Mouse (Mus musculus): Measurements from ENCODE around the gene Tmcc3. TPM values are rescaled to one million over a fixed set of nuclear protein-coding genes. Genes with fewer than 3 reads are reported as not detected.
A peak's percentile ranks its signal among the peaks of the same experiment; 100 is the strongest.

The Tmcc3 gene
- total and polyA plus RNA-seq, 3 experiments = 11.3 to 30.1 (median 23.1) TPM

DNA sequence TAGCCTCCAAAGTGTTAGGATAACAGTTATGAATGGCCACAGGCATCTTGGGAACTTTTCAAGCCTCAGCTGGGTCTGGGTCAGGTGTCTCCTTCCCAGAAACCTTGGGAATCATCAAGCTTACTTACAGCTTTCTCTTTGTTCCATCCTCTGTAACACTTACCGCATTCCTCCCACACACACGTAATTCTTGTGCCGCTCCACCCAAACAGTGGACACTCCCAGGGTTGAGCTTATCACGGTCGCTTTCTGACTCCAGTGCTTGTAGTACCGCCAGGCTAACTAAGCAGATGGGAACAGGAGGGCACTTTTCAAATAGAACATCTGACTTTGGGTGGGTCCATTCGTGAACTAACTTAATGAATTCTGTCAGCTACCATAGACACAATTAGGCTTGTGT, 249.6 kb downstream of the Tmcc3 start:
- Histone ChIP-seq H3K4me3 (replicated peaks in 1 of 3; ENCODE audit: low read depth in 2 of 3, low read length in 2 of 3, poor library complexity in 1 of 3) (no peak overlapping the region), H3K4me2 (ENCODE audit: insufficient read depth, low read depth, poor library complexity, severe bottlenecking) (no peak overlapping the region), H3K27me3 (replicated peaks) (no peaks in the 10 kb centered on the region), H3K36me3 (replicated peaks in 1 of 2; ENCODE audit: control insufficient read depth in 1 of 2, insufficient read depth in 1 of 2, low read length in 1 of 2) (peaks cover 27 to 49% of the 10 kb centered on the region in 2 experiments), H3K27ac (ENCODE audit: insufficient read depth, low read depth) (no peak overlapping the region), H3K9ac (ENCODE audit: insufficient read depth, low read depth) (no peak overlapping the region), H3K79me2 (replicated peaks; ENCODE audit: control insufficient read depth, extremely low read depth, insufficient read depth, poor library complexity, severe bottlenecking) (no peaks in the 10 kb centered on the region; the same call in 1 of the 2 replicates), H3K4me1 (ENCODE audit: control insufficient read depth in 1 of 2, insufficient read depth in 2 of 2) (no peaks in the 10 kb centered on the region), H3K9me3 (replicated peaks; ENCODE audit: low read length) (no peaks in the 10 kb centered on the region)
- dilution Hi-C loops (cut with MboI; ENCODE audit: extremely low pct_ligation_motif_present, extremely low pct_unique_long_range_greater_than_20kb, low sequenced_read_pairs) (no loop called here), in situ Hi-C loops (cut with MboI; ENCODE audit: low pct_ligation_motif_present, low pct_unique_long_range_greater_than_20kb, low sequenced_read_pairs) (no loop called here)
- TF ChIP-seq JUND (conservative IDR thresholded peaks at IDR 0.05; ENCODE audit: low read depth, low read length) (no peak), ELF1 (IDR thresholded peaks at IDR 0.05; ENCODE audit: low read depth, low read length) (no peak), ZNF384 (IDR thresholded peaks at IDR 0.05; ENCODE audit: low read depth, low read length) (no peak), PAX5 (IDR thresholded peaks at IDR 0.05; ENCODE audit: low read length) (no peak), MXI1 (IDR thresholded peaks at IDR 0.05; ENCODE audit: low read depth, low read length) (no peak)
- DNase-seq (ENCODE audit: extremely low read depth) = no peak

DNA sequence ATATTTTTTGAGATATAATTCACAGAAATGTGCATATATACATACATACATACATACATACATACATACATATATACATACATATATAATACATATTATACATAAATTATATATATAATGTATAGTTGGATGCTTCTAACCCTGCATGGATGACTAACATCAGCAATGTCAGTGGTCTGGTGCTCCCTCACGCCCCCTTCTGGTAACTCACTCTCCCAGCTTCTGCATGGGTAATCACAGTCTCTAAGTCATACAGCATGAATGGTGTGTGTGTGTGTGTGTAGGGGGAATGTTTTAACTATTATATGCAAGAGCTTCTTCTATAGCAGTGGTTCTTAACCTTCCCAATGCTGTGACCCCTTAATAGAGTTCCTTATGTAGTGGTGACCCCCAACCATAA, 250.4 kb downstream of the Tmcc3 start:
- no peaks in the 10 kb centered on the region for H3K4me1 ChIP-seq (ENCODE audit: control insufficient read depth in 1 of 2, insufficient read depth in 2 of 2)
- DNase-seq (ENCODE audit: extremely low read depth) = peak; percentile 34
- dilution Hi-C loops (cut with MboI; ENCODE audit: extremely low pct_ligation_motif_present, extremely low pct_unique_long_range_greater_than_20kb, low sequenced_read_pairs) (no loop called here), in situ Hi-C loops (cut with MboI; ENCODE audit: low pct_ligation_motif_present, low pct_unique_long_range_greater_than_20kb, low sequenced_read_pairs) (no loop called here)
- H3K27me3 ChIP-seq (replicated peaks) = no peaks in the 10 kb centered on the region
- H3K4me3 ChIP-seq (replicated peaks in 1 of 3; ENCODE audit: low read depth in 2 of 3, low read length in 2 of 3, poor library complexity in 1 of 3) = no peak overlapping the region
- H3K27ac ChIP-seq (ENCODE audit: insufficient read depth, low read depth) = no peak overlapping the region
- H3K9me3 ChIP-seq (replicated peaks; ENCODE audit: low read length) = no peaks in the 10 kb centered on the region
- H3K9ac ChIP-seq (ENCODE audit: insufficient read depth, low read depth) = no peak overlapping the region
- no peak overlapping the region for H3K4me2 ChIP-seq (ENCODE audit: insufficient read depth, low read depth, poor library complexity, severe bottlenecking)
- peaks cover 31 to 50% of the 10 kb centered on the region in 2 experiments for H3K36me3 ChIP-seq (replicated peaks in 1 of 2; ENCODE audit: control insufficient read depth in 1 of 2, insufficient read depth in 1 of 2, low read length in 1 of 2)
- no peaks in the 10 kb centered on the region; the same call in 1 of the 2 replicates for H3K79me2 ChIP-seq (replicated peaks; ENCODE audit: control insufficient read depth, extremely low read depth, insufficient read depth, poor library complexity, severe bottlenecking)
- TF ChIP-seq CTCF (conservative IDR thresholded peaks at IDR 0.05 in 1 of 2, IDR thresholded peaks at IDR 0.05 in 1 of 2; ENCODE audit: low read depth in 2 of 2, low read length in 2 of 2) = peak; percentile 11 to 59; a peak in 2 of 4 replicates
- TF ChIP-seq HCFC1 (IDR thresholded peaks at IDR 0.05; ENCODE audit: low read depth, low read length) = no peak
- TF ChIP-seq POLR2A (IDR thresholded peaks at IDR 0.05; ENCODE audit: low read depth, low read length) = no peak
- TF ChIP-seq SMC3 (IDR thresholded peaks at IDR 0.05; ENCODE audit: low read depth, low read length) = peak; percentile 59
- TF ChIP-seq RAD21 (IDR thresholded peaks at IDR 0.05; ENCODE audit: low read depth, low read length) = peak; percentile 41
- no peak for TF ChIP-seq MEF2A (IDR thresholded peaks at IDR 0.05; ENCODE audit: borderline replicate concordance, low read depth, low read length)

GRCm38 (mm10) chr10:94562991-94563390, 251.2 kb downstream of the Tmcc3 start:
- Histone ChIP-seq H3K4me3 (replicated peaks in 1 of 3; ENCODE audit: low read depth in 2 of 3, low read length in 2 of 3, poor library complexity in 1 of 3) (no peak overlapping the region), H3K4me2 (ENCODE audit: insufficient read depth, low read depth, poor library complexity, severe bottlenecking) (no peak overlapping the region), H3K36me3 (replicated peaks in 1 of 2; ENCODE audit: control insufficient read depth in 1 of 2, insufficient read depth in 1 of 2, low read length in 1 of 2) (peaks cover 27 to 47% of the 10 kb centered on the region in 2 experiments), H3K9me3 (replicated peaks; ENCODE audit: low read length) (no peaks in the 10 kb centered on the region), H3K27ac (ENCODE audit: insufficient read depth, low read depth) (no peak overlapping the region), H3K27me3 (replicated peaks) (no peaks in the 10 kb centered on the region), H3K79me2 (replicated peaks; ENCODE audit: control insufficient read depth, extremely low read depth, insufficient read depth, poor library complexity, severe bottlenecking) (no peaks in the 10 kb centered on the region; the same call in 1 of the 2 replicates), H3K9ac (ENCODE audit: insufficient read depth, low read depth) (no peak overlapping the region), H3K4me1 (ENCODE audit: control insufficient read depth in 1 of 2, insufficient read depth in 2 of 2) (no peaks in the 10 kb centered on the region; a peak in 1 of 4 replicates)
- no peak for DNase-seq (ENCODE audit: extremely low read depth)
- TF ChIP-seq TBP (conservative IDR thresholded peaks at IDR 0.05; ENCODE audit: low read depth, low read length) = no peak
- no peak for TF ChIP-seq ETS1 (conservative IDR thresholded peaks at IDR 0.05; ENCODE audit: low read depth, low read length)
- TF ChIP-seq E2F4 (IDR thresholded peaks at IDR 0.05; ENCODE audit: insufficient replicate concordance, low read depth, low read length) = no peak
- TF ChIP-seq TCF12 (IDR thresholded peaks at IDR 0.05; ENCODE audit: low read depth, low read length) = no peak
- no peak for TF ChIP-seq PAX5 (IDR thresholded peaks at IDR 0.05; ENCODE audit: low read length)
- TF ChIP-seq MAX (IDR thresholded peaks at IDR 0.05; ENCODE audit: low read length) = no peak
- in situ Hi-C loops (cut with MboI; ENCODE audit: low pct_ligation_motif_present, low pct_unique_long_range_greater_than_20kb, low sequenced_read_pairs) = no loop called here
- dilution Hi-C loops (cut with MboI; ENCODE audit: extremely low pct_ligation_motif_present, extremely low pct_unique_long_range_greater_than_20kb, low sequenced_read_pairs) = no loop called here
